Mouse (Mus musculus) bone marrow, adult 2 months (tissue): Measurements from ENCODE around the gene Chst11. TPM values are rescaled to one million over a fixed set of nuclear protein-coding genes. Genes with fewer than 3 reads are reported as not detected.

Experiments used
- H3K27ac ChIP-seq: fragments of 200-500 bp; 2 replicates; pipeline ENCODE4 v1.5.1; 2012; ENCODE audit warnings: low read depth, mild to moderate bottlenecking, control low read depth, inconsistent platforms, low read length; ENCODE audit not compliant: control insufficient read depth, poor library complexity, insufficient read depth
- H3K4me1 ChIP-seq: fragments of 200-500 bp; 2 replicates; pipeline ENCODE4 v1.6.1; 2011; ENCODE audit warnings: low read length; ENCODE audit not compliant: control insufficient read depth, insufficient read depth
- H3K4me3 ChIP-seq: fragments of 200-500 bp; replicated peaks from 2 replicates; pipeline ENCODE3; 2011; ENCODE audit warnings: mild to moderate bottlenecking, low read depth, low read length, control low read depth; ENCODE audit not compliant: control insufficient read depth
- CTCF ChIP-seq: fragments of 200-500 bp; IDR thresholded peaks from 2 replicates; pipeline ENCODE4 v1.5.1; 2011; ENCODE audit warnings: low read length, control low read depth; ENCODE audit not compliant: control insufficient read depth, insufficient read depth
- POLR2A ChIP-seq: fragments of 200-500 bp; IDR thresholded peaks from 2 replicates; pipeline ENCODE4 v1.6.1; 2011; ENCODE audit warnings: low read depth, mild to moderate bottlenecking, control low read depth, low read length, borderline replicate concordance; ENCODE audit not compliant: control insufficient read depth
- WGBS: fragments of 180-500 bp; shearing (Covaris S2); methylation state at CpG from one replicate; pipeline ENCODE4 v1.1.7; 2018; 5-methylcytosine and 5-hydroxymethylcytosine counted together
- polyA plus RNA-seq: library from polyadenylated mRNA; stranded (reverse); fragments of >200 nt; gene quantifications from 2 replicates; pipeline ENCODE4 v1.2.4, GENCODE M21; 2011; ENCODE audit warnings: low replicate concordance; ENCODE audit not compliant: missing spikeins, insufficient read depth, insufficient read length

Chst11 gene
- polyA plus RNA-seq, 1 experiment = 6.4 TPM

DNA sequence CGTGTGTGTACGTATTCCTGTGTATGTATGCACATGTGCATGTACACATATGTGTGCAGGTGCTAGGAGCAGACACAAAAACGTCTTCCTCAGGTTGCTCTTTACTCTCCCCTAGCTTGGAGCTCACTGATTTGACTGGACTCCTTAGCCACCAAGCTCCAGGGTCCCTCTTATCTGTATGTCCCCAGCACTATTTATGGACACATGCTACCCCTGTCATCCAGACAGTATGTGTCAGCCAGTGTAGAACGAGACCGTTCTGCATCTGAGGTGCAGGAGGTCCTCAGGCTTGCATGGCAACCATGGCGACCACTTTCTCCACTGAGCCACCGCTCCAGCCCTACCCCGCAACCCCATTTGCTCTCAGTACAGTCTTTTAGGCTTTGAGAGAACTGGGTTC, 93.4 kb downstream of the Chst11 start:
- H3K4me1 ChIP-seq = peaks cover 1% of the 10 kb centered on the region
- 83% methylated on average over 8 of the region's 8 CpGs for WGBS
- no peak overlapping the region for H3K4me3 ChIP-seq
- TF ChIP-seq CTCF (no peak), POLR2A (no peak)
- H3K27ac ChIP-seq = no peak overlapping the region

DNA sequence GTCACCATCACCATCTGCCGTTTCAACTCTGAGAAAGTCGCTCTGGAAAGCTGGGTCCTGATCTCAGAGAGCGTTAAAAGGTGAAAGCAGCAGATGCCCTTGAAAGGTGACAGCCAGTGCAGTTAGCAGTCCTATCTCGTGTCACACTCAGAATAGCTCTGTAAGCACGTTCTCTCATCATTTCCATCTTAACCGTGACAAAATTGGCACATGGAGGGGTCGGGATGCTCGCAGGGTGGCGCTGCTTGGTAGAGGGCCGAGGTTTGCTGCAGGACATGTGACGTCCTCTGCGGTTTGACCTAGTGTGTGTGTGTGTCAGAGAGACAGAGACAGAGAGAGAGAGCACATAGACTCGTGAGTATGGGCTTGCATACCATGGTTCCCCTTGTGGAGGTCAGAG, 94.5 kb downstream of the Chst11 start:
- WGBS = 68% methylated on average over 13 of the region's 13 CpGs
- no peak for TF ChIP-seq CTCF
- TF ChIP-seq POLR2A = no peak
- Histone ChIP-seq H3K4me3 (no peak overlapping the region), H3K4me1 (peaks cover 1% of the 10 kb centered on the region), H3K27ac (no peak overlapping the region)

DNA sequence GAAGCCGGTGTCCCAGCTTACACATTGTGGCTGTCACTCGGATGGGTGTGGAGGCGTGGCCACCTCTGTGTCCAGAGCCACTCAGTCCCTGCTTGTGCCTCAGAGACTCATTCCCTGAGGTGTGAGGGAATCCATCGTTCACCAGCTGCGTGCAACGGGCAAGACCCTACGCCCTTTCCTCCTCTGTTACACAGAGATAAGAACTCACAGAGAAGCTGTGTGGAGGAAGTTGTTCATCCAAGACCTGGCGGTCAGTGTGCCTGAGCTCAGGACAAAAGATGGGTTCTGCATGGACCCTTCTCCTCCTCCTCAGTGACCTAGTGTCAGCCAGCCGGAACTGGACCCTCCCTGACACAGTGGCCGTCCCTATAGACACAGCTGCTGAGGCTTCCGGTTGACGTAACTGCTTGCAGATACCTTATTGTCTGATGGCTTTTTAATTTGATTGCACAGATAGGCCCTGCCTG, 95.0 kb downstream of the Chst11 start:
- 43% methylated on average over 12 of the region's 12 CpGs for WGBS
- H3K27ac ChIP-seq = no peak overlapping the region
- TF ChIP-seq POLR2A (no peak), CTCF (no peak)
- H3K4me3 ChIP-seq = no peak overlapping the region
- H3K4me1 ChIP-seq = peaks cover 1% of the 10 kb centered on the region

DNA sequence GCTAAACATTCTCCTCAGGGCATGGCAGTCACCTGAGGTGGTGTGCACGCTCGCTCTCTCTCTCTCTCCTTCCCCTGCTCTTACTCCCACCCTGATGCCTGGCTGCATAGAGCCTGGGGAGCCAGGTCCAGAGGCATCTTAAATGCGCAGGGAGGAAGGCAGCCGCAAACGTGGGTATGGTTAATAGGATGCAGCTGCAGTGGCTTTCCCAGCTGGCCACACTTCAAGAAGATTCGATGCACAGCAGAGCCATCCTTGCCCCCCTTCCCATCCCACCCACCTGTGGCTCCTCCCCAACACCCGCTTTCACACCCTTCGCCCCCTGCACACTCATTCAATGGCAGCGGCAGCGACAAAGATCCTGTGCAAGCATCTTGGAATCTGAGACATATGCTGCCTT, 95.6 kb downstream of the Chst11 start:
- H3K4me3 ChIP-seq = no peak overlapping the region
- peaks cover 1% of the 10 kb centered on the region for H3K4me1 ChIP-seq
- TF ChIP-seq CTCF (no peak), POLR2A (no peak)
- WGBS = 81% methylated on average over 10 of the region's 10 CpGs
- H3K27ac ChIP-seq = no peak overlapping the region

DNA sequence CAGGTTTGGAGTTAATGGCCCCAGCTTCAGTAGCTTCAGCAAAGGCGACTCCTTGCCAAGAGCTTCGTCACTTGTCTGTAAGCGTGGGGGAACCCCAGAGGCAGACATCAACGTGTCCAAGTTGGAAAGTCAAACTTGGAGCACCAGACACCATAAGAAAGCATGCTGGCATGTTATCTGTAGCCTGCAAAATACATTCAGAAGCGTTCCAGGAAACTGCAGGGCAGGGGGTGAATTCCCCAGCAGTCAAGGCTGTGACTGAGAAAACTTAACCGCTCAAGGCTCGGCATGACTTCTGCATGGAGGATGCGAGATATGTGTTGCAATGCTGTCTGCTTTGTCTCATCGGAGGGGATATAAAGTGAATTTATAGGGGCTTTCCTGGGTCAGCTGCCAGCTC, 98.6 kb downstream of the Chst11 start:
- 23% methylated on average over 9 of the region's 9 CpGs for WGBS
- peaks cover 1% of the 10 kb centered on the region for H3K4me1 ChIP-seq
- no peak overlapping the region for H3K4me3 ChIP-seq
- no peak for TF ChIP-seq POLR2A
- no peak for TF ChIP-seq CTCF
- no peak overlapping the region for H3K27ac ChIP-seq

DNA sequence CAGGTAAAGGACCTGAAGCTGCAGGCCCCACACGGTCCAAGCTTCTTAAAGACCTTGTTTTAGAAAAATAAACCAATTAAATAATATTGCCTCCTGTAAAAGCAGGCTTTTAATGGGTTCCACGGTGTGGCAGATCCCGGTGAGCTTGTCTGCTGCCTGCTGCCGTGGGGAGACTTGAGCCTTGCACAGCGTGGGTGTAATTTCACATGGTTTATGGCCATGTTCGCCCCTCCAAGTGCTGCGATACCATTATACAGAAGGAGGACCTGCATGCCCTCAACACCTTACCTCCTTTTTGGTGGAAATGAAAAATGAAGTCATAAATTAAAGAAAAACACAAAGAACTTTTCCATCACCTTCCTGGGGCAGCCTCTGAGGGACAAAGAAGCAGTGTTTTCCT, 103.0 kb downstream of the Chst11 start:
- H3K4me1 ChIP-seq = no peaks in the 10 kb centered on the region; the same call in none of the 2 replicates

DNA sequence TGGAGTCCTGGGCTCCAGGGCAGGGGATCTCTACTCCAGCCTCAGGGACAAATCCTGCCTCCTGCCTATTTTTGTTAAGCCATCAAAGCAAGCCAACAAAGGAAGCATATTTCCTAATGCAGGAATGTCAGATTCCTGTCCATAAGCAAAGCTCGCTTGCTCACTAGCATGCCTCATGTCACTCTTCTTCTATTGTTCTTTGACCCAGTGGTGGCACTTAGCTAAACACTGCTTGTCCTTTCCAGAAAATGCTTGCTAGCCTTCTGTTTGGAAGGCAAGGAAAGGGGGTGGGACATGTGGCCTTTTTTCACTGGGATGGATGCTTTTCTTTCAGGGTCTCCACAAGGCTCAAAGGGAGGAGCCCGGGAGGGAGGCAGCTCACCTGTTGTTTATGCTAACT, 103.5 kb downstream of the Chst11 start:
- WGBS = 86% methylated on average over 2 of the region's 2 CpGs
- Histone ChIP-seq H3K27ac (no peak overlapping the region), H3K4me1 (no peaks in the 10 kb centered on the region; the same call in none of the 2 replicates), H3K4me3 (no peak overlapping the region)
- no peak for TF ChIP-seq CTCF
- no peak for TF ChIP-seq POLR2A

More for the DNA sequence above, 103.0 kb downstream of the Chst11 start:
- no peak for TF ChIP-seq POLR2A
- no peak for TF ChIP-seq CTCF
- H3K4me3 ChIP-seq = no peak overlapping the region
- 88% methylated on average over 7 of the region's 7 CpGs for WGBS
- no peak overlapping the region for H3K27ac ChIP-seq

DNA sequence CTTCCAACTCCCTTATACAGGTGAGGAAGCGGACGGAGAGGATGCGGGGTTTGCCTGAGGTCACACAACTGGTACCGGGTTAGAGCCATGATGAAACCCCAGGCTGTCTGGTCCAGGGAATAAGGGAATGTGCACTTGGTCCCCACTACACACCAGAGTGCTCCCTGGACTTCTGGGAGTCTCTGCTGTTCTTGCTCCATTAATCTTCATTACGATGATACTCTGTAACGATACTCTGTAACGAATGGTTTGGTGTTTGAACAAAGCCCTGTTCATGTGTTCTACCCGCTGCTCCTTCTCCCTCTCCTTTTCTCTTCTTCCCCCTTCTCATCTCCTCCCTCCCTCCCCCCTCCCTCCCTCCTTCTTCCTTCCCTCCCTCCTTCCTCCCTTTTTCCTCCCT, 104.9 kb downstream of the Chst11 start:
- TF ChIP-seq POLR2A = no peak
- TF ChIP-seq CTCF = no peak
- no peak overlapping the region for H3K4me3 ChIP-seq
- 93% methylated on average over 8 of the region's 8 CpGs for WGBS

DNA sequence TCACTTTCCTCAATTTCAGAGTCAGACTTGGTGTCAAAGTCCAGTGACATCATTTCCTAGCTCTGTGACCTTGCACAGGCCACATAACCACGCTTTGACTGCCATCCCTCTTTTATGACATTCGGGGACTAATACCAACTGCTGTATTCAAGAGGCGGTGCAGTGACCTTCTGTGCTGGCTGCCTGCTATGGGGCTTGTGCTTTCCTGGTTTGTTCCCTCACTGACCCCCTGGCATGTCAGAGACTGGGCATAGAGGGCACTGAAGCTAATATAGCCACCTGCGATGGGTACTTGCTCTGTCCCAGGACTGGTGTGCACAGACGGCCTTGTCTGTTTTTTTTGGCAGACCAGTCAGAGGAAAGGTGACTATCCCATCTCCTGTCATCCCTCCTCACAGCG, 108.4 kb downstream of the Chst11 start:
- TF ChIP-seq CTCF = no peak
- TF ChIP-seq POLR2A = no peak
- 60% methylated on average over 6 of the region's 6 CpGs for WGBS
- Histone ChIP-seq H3K4me1 (no peaks in the 10 kb centered on the region; the same call in 1 of the 2 replicates), H3K27ac (no peak overlapping the region), H3K4me3 (no peak overlapping the region)

More for the DNA sequence above, 104.9 kb downstream of the Chst11 start:
- Histone ChIP-seq H3K27ac (no peak overlapping the region), H3K4me1 (no peaks in the 10 kb centered on the region; the same call in 1 of the 2 replicates)
